In the genomic region with DNA sequence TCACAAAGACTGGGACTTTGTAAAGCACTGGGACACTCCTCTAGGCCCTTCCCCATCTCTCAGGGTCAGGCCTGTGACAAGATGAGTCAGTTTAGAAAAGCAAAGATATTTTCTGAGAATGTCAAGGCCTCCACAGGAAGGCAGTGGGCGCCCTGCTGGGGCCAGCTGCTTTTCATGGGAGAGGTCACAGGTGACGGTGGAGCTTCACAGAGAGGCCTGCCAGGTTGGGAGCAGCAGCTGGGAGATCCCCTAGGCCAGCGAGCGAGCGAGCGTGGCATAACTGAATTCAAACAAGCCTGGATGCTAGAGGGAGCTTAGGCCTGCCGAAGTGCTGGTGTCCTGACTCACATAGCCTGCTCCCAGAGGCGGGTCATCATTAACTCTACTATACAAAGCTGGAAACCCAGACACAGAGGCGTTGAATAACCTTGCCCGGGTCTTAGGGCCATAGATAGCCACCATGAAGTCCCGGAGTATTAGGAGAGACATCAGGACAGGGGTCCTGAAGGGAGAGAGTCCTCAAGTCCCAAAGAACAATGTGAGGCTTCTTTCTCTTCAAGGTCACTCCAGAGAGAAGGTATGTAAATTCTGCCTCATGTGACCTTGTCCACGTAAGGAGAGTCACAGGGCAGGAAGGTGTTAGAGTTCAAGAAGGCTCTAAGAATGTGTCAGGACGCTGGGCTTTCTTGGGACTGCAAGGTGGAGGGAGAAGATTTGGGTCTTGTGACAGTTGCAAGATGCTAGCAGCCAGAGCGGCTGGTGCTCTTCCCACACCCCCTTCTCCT, we compare ENCODE assay signal across 17 mouse cellular contexts.
DNase-seq lines count a peak whose midpoint lies in the region; ATAC-seq and TF ChIP-seq lines count a peak whose summit lies in the region.
"Had no signal": no experiment of that assay in that cellular context is flagged by ENCODE, and none has a peak within 500 bp of the region (broad histone marks: within the 10 kb centered on the region; RNA-seq: fewer than 3 reads in every experiment).

No protein-coding gene starts in this region.

- no peak overlapping the region for H3K4me2 ChIP-seq in kidney, embryonic 15.5 days
- no peak overlapping the region for H3K4me2 ChIP-seq in CH12.LX (ENCODE audit: insufficient read depth, low read depth, poor library complexity, severe bottlenecking)
- H3K4me2 ChIP-seq: lung, embryonic 14.5 days; midbrain, embryonic 15.5 days had no signal

- H3K79me2 ChIP-seq in CH12.LX (replicated peaks; ENCODE audit: control insufficient read depth, extremely low read depth, insufficient read depth, poor library complexity, severe bottlenecking) = no peaks in the 10 kb centered on the region

- 43% methylated on average over 14 of the region's 14 CpGs for WGBS in kidney, embryonic 15.5 days

- in situ Hi-C loops in CH12.LX (cut with MboI; ENCODE audit: low pct_ligation_motif_present, low pct_unique_long_range_greater_than_20kb, low sequenced_read_pairs) = loop anchor here (25.0 kb wide), 1 partner anchor 233 kb away; no protein-coding TSS in a partner anchor

- no peak; the same call in 1 of the 2 replicates for TF ChIP-seq RAD21 in CH12.LX (IDR thresholded peaks at IDR 0.05; ENCODE audit: low read depth, low read length)

- intact Hi-C loops in left cerebral cortex, postnatal 36 days (cut with DNase I) = no loop called here

- no peak overlapping the region for H3K9ac ChIP-seq in kidney, embryonic 15.5 days
- no peak overlapping the region for H3K9ac ChIP-seq in CH12.LX (ENCODE audit: insufficient read depth, low read depth)
- H3K9ac ChIP-seq: lung, embryonic 14.5 days; midbrain, embryonic 15.5 days had no signal

- no peak for TF ChIP-seq CTCF in CH12.LX (conservative IDR thresholded peaks at IDR 0.05 in 1 of 2, IDR thresholded peaks at IDR 0.05 in 1 of 2; ENCODE audit: low read depth in 2 of 2, low read length in 2 of 2)

- no peaks in the 10 kb centered on the region for H3K36me3 ChIP-seq in kidney, embryonic 15.5 days
- no peaks in the 10 kb centered on the region for H3K36me3 ChIP-seq in CH12.LX (replicated peaks in 1 of 2; ENCODE audit: control insufficient read depth in 1 of 2, insufficient read depth in 1 of 2, low read length in 1 of 2)
- H3K36me3 ChIP-seq: midbrain, embryonic 15.5 days had no signal

- H3K4me3 ChIP-seq in kidney, embryonic 15.5 days (replicated peaks) = no peak overlapping the region
- no peak overlapping the region for H3K4me3 ChIP-seq in CH12.LX (replicated peaks in 1 of 3; ENCODE audit: low read depth in 2 of 3, low read length in 2 of 3, poor library complexity in 1 of 3)
- H3K4me3 ChIP-seq: heart, adult 2 months; layer of hippocampus, adult 2 months; midbrain, embryonic 15.5 days had no signal

- peaks cover 61% of the 10 kb centered on the region for H3K4me1 ChIP-seq in kidney, embryonic 15.5 days
- peaks cover 12 to 28% of the 10 kb centered on the region in 2 experiments for H3K4me1 ChIP-seq in CH12.LX (ENCODE audit: control insufficient read depth in 1 of 2, insufficient read depth in 2 of 2)

- 0 out of 2 replicates have a peak, but pooled peaks have one; percentile 18 for TF ChIP-seq EP300 in CH12.LX (IDR thresholded peaks at IDR 0.05; ENCODE audit: low read length)

- H3K27me3 ChIP-seq in kidney, embryonic 15.5 days = no peaks in the 10 kb centered on the region
- peaks cover 4% of the 10 kb centered on the region for H3K27me3 ChIP-seq in CH12.LX (replicated peaks)
- H3K27me3 ChIP-seq: midbrain, embryonic 15.5 days had no signal

- no peak for ATAC-seq in kidney, embryonic 15.5 days (replicated peaks; ENCODE audit: low FRiP score)
- ATAC-seq: forebrain, embryonic 16.5 days; intestine, postnatal 0 days; midbrain, embryonic 15.5 days had no signal

- TF ChIP-seq POLR2A in CH12.LX (IDR thresholded peaks at IDR 0.05; ENCODE audit: low read depth, low read length) = no peak

- dilution Hi-C loops in CH12.LX (cut with MboI; ENCODE audit: extremely low pct_ligation_motif_present, extremely low pct_unique_long_range_greater_than_20kb, low sequenced_read_pairs) = no loop called here

- no peaks in the 10 kb centered on the region for H3K9me3 ChIP-seq in kidney, embryonic 15.5 days (replicated peaks)
- no peaks in the 10 kb centered on the region for H3K9me3 ChIP-seq in CH12.LX (replicated peaks; ENCODE audit: low read length)
- H3K9me3 ChIP-seq: midbrain, embryonic 15.5 days had no signal

- DNase-seq in kidney, postnatal 10 days = no peak
- DNase-seq in CH12.LX (ENCODE audit: extremely low read depth) (peak; percentile 38), ES-CJ7 (ENCODE audit: low read depth, low spot score) (peak; percentile 47)
- peak; percentile 64 for DNase-seq in adrenal gland, postnatal 25 days
- no peak for DNase-seq in spleen, postnatal 14 days (ENCODE audit: low spot score in 2 of 2)
- no peak for DNase-seq in left cerebral cortex, postnatal 36 days (ENCODE audit: low spot score in 2 of 2)
- no peak for DNase-seq in layer of hippocampus, adult 18-20 months (ENCODE audit: low spot score in 2 of 2)
- DNase-seq: cerebellum, adult 8-10 months; heart, adult 2 months; lung, embryonic 14.5 days; right cerebral cortex, postnatal 14 days had no signal

- peak overlapping the region; percentile 33 for H3K27ac ChIP-seq in kidney, embryonic 15.5 days
- no peak overlapping the region for H3K27ac ChIP-seq in CH12.LX (ENCODE audit: insufficient read depth, low read depth)
- H3K27ac ChIP-seq: heart, adult 2 months; layer of hippocampus, adult 2 months; macrophage; midbrain, embryonic 15.5 days had no signal

TF ChIP-seq in CH12.LX, 34 proteins besides CTCF, POLR2A, EP300 and RAD21:
- TF ChIP-seq TCF12 (IDR thresholded peaks at IDR 0.05; ENCODE audit: low read depth, low read length) (peak; percentile 41; the same call in 1 of the 2 replicates), MXI1 (IDR thresholded peaks at IDR 0.05; ENCODE audit: low read depth, low read length) (0 out of 2 replicates have a peak, but pooled peaks have one; percentile 7), ETS1 (conservative IDR thresholded peaks at IDR 0.05; ENCODE audit: low read depth, low read length) (peak; percentile 51), BHLHE40 (IDR thresholded peaks at IDR 0.05; ENCODE audit: low read depth, low read length) (peak; percentile 13; the same call in 1 of the 2 replicates), ELF1 (IDR thresholded peaks at IDR 0.05; ENCODE audit: low read depth, low read length) (no peak), NRF1 (IDR thresholded peaks at IDR 0.05; ENCODE audit: low read depth, low read length) (no peak), IRF4 (IDR thresholded peaks at IDR 0.05; ENCODE audit: low read depth, low read length) (peak; percentile 36; the same call in 1 of the 2 replicates)

Comparison
In these comparisons a context has a peak if more than half of its experiments do, and no peak if none do; other contexts are left out.
1. DNase-seq: peak in CH12.LX (single experiment), ES-CJ7 (single experiment) and adrenal gland, postnatal 25 days (single experiment); none in kidney, postnatal 10 days (single experiment), spleen, postnatal 14 days (0 of 2), left cerebral cortex, postnatal 36 days (0 of 2) and layer of hippocampus, adult 18-20 months (0 of 2).